Mouse (Mus musculus) midbrain, embryonic 15.5 days (tissue): ENCODE data around the gene Olfr16. TPM values are rescaled to one million over a fixed set of nuclear protein-coding genes. Genes with fewer than 3 reads are reported as not detected.

Experiments used
- polyA plus RNA-seq: library from polyadenylated mRNA; unstranded; fragments of >200 nt; fragmentation: Nextera tagmentation; extraction: Ambion mirVana; gene quantifications from 2 replicates; pipeline ENCODE4 v1.2.1, GENCODE M21; 2015

The Olfr16 gene
- polyA plus RNA-seq, 1 experiment from 2014 or later = not detected

Other genes starting within 250 kb of the Olfr16 start
- not detected in 2 replicates for gene Apcs, start 55.4 kb upstream of the Olfr16 start, polyA plus RNA-seq
- not detected in 2 replicates for gene Olfr1408, start 187.0 kb downstream of the Olfr16 start, polyA plus RNA-seq
- gene Olfr1406, start 240.2 kb downstream of the Olfr16 start, polyA plus RNA-seq = not detected in 2 replicates
- gene Olfr218, start 247.4 kb downstream of the Olfr16 start, polyA plus RNA-seq = not detected in 2 replicates